Mouse (Mus musculus) E14TG2a.4 (cell line): Measurements from ENCODE around the gene Wdhd1.

Source experiments
- CTCF ChIP-seq: conservative IDR thresholded peaks from 2 replicates; pipeline ENCODE4 v1.5.1; 2014; ENCODE audit warnings: low read length
- POU5F1 ChIP-seq: IDR thresholded peaks from 2 replicates; pipeline ENCODE4 v1.6.1; 2014; ENCODE audit warnings: low read length, borderline replicate concordance

- no peak for TF ChIP-seq CTCF
- TF ChIP-seq POU5F1, result no peak
Observed at GRCm38 (mm10) chr14:47218766-47219606, 57.7 kb downstream of the Wdhd1 start.
